Mouse (Mus musculus): ENCODE results near the gene Otulinl.

Otulinl gene

DNA sequence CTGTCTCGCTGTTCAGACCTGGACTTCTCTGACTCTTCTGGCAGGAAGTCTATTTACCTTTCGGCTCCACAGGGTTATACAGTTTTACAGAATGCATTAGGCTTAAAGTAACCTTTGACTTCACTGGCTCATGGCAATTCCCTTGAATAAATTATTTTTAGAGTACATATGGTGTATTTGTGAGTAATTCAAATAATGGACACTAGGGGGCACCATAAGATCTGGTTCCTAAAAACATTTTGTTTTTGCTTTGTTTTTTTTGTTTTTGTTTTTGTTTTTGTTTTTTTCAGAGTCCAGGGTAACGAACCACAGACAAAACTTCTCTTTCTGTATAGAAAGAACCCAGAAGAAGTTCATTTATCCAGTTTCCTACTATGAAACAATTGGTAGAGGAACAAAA, 33.7 kb downstream of the Otulinl start:
- DNase-seq: no peak

DNA sequence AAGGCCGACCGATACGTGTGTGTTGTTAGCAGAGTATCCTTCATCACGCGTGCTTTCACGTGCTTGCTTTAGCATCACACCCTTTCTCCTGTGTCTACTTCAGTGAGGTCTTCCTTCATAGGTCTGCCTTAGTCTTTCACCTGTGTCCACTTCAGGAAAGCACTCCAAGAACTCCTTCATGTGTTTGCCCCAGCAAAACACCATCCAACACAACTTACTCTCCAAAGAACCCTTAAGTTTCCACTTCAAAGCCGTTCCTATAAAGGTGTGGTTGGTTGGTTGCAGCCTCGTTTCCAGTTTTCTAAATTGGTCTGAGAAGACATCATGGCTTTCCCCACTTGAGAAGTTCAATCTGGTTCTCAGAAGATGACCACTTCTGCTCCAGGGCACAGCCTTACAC, 34.7 kb downstream of the Otulinl start:
- DNase-seq: no peak

DNA sequence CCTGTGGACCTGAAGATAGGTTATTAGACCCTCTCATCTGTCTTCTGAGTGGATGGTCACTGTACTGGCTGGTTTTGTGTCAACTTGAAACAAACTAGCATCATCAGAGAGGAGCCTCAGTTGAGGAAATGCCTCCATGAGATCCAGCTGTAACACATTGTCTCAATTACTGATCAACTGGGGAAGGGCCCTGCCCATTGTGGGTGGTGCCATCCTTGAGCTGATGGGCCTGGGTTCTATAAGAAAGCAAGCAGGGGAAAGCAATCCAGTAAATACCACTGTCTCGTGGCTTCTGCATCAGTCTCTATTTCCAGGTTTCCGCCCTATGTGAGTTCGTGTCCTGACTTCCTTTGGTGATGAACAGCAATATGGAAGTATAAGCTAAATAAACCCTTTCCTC, 36.1 kb downstream of the Otulinl start:
- DNase-seq: no peak

DNA sequence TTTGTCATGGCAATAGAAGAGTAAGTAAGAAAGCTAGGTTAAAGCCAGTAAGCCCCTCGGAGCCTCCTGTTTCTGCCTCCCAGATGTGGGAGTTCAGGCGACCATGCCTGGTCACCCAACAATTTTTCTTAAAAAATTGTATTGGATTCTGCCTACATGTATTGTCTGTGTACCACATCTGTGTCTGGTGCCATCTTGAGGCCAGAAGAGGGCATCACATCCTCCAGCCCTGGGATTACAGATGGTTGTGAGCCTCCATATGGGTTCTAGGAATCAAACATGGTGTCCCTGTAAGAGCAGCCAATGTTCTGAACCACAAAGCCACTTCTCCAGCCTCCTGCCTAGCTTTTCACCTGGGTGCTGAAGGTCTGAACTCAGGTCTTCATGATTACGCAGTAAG, 38.5 kb downstream of the Otulinl start:
- DNase-seq: no peak

DNA sequence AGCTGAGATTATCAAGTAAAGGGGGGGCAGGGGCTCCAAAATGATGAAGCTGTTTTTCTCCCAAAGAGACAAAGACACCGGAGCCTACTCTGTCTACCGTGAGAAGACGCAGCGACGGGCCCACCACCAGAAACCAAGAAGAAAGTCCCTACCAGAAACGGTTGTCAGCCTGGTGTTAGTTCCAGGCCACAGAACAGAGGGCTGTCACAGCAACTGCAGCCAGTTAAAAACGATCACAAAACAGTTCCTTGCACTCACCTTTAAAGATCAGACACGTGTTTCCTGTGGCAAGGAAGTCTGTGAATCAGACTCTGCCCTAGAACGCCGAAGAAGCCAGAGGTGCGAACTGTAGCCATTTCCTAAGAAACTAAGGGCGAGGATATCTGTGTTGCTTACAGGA, 40.2 kb downstream of the Otulinl start:
- no peak for DNase-seq

DNA sequence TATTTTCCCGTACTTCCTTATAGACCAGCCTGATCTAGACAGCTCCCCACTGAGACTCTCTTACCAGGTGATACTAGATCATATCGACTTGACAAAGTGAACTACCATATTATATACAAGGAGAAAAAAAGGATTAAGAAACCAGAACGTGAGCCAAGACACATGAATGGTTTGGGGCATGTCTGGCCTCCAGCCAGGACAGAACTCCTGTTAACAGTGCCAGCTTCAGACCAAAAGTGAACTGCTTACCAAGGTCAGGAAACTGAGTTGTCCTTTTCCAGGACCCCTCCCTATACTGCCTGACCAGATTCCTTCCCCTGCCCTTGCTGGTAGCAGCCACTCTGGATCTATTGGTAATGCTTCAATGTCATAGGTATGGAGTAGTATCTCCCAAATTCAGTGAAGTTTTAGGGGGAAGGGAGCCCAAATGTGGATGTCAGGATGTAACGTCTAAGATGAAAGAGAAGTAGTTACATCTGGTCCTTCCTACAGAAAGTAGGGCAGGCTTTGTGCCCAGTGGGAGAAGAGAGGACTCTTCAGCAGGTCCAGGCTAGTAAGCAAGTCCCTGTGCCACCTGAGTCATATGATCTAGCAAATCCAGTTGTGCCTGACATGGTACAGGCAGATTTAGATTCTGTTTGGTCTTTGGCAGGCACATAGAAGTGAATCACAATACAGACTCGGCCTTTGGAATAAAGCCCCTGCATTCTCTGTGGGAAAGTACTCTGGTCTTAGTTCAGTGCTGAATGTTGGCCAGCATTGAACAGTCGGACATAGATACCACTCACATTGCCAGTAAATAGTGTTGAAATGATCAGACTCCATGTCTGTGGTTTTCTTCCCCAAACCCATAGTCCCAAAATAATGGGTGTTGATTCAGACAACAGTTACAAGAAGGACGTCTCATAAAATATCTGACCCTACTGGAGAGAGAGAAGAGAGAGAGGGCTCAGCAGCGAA, 47.2 kb downstream of the Otulinl start:
- no peak for DNase-seq

DNA sequence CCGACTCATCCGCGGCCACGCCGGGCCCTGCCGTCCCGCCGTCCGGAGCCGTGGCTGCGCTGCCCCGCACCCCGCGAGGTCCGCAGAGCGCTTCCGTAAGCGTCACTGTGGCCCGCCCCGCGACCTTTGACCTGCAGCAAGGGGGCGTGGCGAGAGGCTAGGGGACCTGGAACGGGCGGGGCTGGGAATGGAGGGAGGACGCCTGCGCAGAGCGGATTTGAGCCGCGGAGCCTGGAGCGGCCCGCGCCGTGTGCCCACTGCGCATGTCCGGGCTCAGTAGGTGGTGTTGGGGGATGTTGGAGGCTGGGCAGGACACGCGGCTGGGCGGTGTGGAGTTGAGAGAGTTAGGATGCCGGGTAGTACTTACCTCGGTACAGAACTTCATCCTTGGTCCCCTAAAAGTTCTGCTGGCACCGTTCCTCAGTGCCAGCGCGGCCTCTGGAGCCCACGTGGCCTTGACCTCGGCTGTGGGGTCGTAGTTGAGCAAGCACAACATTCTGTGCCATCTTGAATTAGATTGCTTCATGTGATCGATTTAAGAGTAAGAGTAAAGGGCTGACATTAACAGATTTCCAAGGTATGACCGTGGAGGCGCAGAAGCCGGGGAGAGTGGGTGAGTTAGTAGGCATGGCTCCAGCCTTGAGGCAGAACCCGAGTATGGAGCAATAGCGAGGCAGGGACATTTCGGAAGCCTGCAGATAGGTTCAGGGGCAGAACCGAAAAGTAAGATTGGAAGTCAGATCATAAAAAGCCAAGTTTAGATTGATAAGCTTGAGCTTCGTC, 50.6 kb downstream of the Otulinl start, which contains the start of gene Otulin:
Gene Otulin, minus strand, starts transcription at position 93 of the 783 bp plus-strand sequence.
- DNase-seq: peak; percentile 99

DNA sequence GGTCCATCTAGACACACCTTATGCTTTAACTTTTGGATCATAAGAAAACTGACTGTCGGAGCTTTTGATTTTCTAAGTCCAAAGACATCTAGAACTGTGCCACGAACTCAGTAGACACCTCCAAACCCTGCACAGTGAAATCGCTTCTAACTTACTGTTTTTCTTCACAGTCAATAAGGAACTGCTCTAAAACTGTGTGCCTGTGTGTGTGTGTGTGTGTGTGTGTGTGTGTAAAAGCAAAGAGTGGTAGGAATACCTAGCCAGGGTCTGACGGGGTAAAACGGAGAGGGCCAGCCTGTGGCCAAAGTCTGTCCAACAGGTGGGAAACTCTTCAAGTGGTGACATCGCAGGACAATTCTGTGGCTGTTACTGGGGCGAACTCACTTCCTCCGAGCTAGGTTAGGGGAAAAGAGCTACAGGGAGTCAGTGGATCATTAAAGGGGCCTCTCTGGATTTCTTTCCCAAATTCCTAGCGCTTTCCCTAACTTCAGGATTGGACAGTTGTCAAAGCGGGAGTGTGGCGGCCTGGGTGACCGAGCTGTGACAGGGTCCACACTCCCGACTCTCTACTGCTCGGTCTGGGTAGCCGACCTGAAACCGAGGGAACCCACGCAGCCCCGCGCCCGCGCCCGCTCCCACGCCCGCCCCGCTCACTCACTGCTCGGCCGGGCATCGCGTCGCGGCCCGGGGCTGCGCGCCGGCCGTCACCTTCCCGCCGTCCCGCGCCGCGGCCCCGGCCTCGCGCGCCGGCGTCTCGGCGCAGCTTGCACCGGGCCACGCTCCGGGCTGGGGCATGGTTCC, 51.4 kb downstream of the Otulinl start:
- DNase-seq: no peak

DNA sequence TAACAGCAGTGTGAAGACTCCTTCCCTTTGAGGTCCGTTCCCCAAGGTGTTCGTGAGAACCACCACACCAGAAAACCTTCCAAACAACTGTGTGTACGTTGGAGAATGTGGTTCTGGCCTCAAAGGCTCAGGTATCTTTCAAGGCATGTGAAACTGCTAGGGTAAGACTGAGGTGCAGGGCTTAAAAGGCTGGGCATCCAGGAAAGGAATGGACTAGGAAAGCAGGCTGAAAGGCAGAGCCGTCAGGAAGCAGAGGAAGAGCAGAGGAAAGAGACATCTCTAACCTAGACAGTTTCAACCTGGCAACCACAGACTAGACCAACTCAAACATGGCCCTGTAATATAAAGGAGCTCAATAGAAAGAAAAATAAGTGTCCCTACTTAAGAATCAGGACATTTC, 52.3 kb downstream of the Otulinl start:
- no peak for DNase-seq

DNA sequence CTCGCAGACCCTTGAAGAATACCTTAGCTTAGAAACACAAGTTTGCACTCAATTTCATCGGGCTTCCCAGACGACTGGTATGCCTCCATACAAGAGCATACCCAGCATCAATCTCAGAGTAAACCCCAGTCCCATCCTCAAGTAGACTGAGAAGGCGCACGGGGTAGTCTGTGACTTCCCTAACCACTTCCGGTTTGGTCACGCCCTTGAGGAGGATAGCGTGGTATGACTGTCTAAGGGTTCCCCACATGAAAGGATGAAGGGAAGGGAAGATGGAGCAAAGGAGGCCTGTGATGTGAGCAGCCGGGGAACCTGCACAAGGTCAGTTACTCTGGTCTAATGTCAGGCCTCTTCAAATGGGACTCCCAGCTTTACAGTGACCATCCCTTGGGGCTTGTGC, 53.6 kb downstream of the Otulinl start:
- no peak for DNase-seq

DNA sequence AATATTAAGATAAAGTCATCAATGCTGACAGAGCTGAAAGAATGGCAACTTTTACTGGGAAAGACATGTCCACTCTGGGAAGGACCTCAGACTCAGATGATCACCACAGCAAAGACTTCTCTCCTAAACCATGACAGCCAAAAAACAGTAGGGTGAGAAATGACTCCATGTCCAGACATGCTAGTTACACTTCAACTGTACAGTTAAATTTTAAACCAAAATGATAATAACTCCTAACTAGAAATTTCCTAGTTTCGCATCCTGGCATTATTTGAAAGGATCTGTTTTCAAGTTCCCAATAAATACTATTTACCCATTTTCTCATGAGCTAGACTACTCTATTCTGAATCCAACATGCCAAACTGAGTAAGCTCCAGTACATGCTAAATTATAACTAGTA, 55.1 kb downstream of the Otulinl start:
- DNase-seq: no peak

DNA sequence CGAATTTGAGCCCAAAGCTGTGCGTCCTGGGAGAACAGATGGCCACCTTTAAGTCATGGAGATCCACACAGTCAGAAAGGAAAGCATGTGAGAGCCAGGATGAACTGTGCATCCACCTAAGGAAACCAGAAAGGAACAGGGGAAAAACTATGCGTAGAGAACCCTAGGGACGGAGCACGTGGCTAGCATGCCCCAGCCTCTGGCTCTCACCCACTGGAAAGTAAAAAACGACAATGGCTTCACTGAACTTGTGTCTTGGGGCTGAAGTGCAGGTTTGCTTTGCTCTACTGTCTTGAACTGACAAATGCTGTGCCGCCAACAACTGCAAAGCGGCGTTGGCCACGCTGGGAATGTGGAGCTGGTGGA, 55.5 kb downstream of the Otulinl start:
- no peak for DNase-seq

DNA sequence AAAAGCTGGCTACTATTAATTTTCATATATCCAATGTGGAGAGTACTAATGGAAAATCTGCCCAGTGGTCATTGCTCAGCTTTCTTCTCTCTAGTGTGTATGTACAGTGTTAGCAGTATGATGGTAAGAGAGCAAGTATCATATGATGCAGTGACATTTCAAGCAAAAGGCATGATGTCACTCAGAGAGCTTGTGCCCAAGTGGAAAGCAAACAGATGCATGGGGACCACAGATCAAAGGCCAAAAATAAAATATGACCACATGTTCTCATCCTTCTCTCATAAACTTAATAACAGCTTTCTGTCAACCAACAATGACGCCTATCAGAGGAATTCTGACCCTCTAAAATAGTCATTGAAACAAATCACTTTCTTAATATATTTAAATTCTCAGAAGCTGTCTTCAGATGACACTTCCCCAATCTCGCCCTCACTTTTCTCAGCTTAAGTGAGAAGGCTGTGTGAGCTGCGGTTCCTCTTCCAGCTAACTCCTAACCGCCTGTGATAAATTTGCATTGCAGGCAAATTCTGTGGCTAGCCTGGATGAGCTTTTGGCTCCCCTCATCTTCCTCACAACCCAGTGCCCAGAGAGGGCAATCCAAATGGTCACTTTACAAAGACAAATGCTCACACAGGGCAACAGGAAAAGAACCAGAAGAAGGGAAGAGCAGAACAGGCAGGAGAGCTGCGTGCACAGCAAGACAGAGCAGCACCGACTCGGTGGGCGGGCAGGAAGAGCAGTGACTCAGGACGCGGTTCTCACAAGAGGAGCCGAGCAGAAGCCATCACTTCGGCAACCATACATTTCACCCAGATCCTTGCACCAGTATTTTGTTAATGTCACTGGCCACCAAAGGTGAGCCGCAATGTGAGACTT, 56.1 kb downstream of the Otulinl start:
- peak; percentile 32 for DNase-seq

DNA sequence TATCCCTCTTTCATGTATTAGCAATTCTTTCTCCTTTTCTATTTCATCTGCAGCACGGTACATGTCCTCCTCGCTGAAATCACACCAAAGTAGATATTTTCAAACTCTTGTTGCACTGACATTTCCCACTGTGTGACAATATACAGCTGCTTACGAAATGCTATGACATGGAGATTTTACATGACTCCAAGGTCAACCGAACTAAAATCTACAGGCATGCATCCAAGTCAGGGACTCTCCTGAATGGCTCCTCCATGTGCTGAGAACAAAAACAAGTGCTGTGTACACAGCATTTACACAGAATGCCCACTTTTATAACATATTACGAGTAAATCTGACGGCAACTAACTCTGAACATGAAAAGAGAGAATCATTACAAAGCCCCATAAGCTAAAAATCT, 58.1 kb downstream of the Otulinl start:
- DNase-seq: no peak

DNA sequence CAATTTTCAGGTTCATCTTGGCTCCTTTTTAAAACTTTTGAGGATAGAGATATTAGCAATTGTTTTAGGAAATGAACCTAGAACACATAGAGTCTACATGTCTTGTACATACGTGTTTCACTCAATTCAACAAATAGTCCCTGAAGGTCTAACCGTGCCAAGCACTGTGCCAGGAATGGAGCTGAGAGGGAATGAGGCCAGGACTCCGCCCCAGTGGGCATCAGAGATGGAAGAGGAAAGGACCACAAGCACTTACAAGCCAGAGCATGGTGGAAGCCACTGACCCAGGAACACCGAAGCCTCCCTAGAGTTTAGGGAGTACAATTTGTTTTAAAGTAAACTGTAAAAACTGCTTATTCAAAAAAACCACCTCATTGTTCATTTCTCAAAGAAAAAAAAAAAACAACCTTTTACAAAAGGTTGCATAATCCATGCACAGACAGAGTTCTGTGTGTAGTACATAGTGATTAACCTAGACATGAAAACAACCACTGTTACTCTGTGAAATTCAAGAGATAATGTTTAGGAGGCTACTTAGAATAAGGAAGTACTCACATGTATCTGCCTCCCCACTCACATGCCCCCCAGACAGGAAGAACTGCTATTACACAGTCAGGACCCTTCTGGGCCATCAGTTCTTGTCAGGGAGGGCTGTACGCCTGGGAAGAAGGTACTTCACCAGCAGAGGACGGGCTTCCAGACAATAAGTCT, 60.7 kb downstream of the Otulinl start:
- DNase-seq: no peak

DNA sequence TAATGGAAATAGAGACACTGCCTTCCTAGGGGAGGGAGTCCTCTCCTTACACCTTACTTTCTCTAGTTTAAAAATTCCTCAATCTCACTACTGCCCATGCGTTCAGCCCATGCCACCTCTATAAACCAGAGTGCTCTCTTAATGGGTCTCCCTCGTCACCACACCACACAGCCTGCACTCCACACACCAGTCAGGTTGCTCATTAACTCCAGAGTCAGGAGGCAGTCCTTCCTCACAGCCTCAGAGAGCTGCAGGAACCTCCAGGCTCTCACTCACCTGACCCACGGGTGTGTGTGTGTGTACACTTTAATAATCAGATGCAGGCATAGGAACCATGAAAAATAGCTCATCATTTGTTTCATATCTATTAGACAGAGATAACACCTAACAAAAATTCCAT, 61.7 kb downstream of the Otulinl start:
- DNase-seq: no peak

DNA sequence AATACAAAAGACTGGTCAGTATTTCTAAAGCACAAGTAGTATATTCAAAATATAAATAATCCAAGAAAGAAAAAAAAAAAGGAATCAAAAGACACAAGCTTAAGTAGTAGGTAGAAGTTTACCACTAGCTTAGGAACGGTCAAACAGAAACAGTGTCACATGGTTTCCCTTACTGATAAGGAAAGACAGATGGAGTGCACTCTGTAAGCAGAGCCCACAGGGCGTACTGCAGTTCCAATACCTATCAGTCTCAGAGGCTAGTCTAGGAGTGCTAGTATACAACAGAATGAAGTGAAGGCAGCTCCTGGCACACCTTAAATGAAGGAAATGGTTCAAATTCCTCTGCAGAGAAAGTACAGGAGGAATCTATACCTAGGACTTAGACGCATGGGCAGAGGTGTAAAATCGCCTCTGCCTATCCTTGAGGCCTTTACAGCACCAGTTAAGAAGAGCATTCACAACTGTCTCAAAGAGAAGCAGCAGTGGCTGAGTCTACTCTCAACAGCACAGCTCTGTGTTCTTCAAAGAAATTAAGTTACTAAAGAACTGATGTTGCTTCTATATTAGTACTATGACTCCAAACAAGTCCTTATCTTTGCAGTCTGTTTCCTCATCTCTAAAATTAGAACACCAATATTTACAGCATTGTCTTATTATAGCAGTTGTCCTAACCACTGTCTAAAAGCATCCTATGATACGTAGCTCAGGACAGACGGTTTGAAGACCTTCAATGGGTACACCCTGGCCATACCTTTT, 62.4 kb downstream of the Otulinl start:
- no peak for DNase-seq

DNA sequence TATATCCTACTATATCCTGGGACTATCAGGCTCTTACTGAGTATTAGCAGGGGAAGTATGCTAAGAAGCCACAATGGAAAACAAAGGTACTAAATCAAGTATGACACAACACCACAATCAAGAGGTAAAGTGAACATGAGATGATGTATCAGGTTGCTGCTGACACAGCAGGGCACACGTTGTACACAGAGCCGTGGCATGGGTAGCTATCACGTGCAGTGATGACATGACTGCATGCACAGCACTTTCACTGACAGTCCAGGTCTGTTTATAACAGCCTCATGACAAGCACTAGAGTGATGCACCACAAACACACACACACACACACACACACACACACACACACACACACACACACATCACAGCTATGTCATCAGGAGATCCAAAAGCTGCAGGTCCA, 64.2 kb downstream of the Otulinl start:
- DNase-seq: no peak

DNA sequence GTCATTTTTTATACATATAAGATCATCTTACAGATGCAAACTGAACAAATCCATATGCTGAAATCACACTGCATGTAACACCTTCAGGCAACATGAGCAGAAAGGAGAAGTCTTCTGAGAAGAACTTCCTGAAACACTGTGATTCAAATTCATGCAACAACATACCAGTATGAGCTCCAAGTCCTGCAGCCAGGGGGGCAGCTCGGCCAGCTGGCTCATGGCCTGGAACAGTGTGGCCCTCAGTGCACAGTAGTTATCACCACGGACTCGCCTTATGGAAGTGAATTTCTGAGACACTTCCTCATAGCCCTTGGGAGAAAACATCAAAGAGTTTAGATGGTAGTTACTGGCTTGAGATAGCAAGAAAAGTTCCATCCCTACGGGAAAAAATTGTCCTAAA, 65.2 kb downstream of the Otulinl start:
- DNase-seq: no peak

DNA sequence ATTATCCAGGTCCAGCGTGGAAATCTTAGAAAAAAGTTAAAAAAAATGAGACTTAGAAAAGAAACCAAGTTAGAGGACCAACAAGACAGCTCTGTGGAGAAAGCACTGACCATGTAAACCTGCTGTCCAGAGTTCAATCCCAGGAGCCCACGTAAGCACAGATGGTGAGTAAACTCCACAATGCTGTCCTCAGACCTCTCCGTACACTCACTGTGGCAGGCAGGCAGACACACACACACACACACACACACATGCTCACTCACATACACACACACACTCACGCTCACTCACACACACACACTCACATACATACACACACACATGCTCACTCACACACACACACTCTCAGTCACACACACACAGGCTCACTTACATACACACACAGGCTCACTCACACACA, 68.1 kb downstream of the Otulinl start:
- no peak for DNase-seq

All from right cerebral cortex, postnatal 25 days (tissue).